Mouse (Mus musculus): ENCODE measurements at regions not wholly inside any gene's neighbourhood (a gene's known extent, or its start where the extent isn't known, plus 50 kb on each side); places are given as distances from the start of the nearest gene placed in this dataset.

DNA sequence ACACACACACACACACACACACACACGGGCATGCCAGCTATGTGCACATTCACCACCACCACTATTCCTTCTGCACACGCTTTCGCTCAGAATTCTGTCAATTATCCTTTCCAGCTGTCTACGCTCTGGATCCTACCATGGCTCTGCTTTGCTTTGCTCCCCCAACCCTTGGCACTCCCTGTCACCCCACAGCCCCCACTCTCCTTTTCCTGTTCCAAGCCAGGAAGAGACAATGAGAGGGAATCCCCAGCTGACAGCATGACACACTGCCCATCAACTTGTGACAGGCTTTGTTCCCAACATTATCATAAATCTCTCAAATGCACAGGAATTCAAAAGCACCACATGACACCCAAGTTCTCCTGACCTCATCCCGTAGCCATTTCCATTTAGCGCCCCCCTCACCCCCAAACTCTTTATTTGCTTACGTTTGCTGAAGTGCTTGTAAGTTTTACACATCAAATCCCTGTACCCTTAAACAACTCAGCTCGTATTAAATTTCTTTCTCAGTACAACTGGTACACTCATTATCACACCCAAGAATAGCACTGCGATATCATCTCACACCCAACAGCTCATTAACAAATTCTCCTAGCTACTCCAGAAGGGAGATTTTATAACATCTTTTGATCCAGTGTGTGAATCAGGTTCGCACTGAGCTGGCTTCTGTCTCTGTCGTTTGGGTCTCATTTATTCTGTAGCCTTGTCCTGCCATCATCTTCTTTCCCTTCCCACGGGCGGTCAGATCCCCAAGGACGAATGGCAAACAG is 140.3 kb downstream of the Ptpn20 start:
- H3K27ac ChIP-seq (ENCODE audit: poor library complexity, severe bottlenecking) = no peak overlapping the region
- H3K27me3 ChIP-seq (replicated peaks) = peaks cover 9% of the 10 kb centered on the region; the same call in 1 of the 2 replicates
- no peak overlapping the region for H3K4me2 ChIP-seq
- no peak overlapping the region for H3K4me3 ChIP-seq
- WGBS = 79% methylated on average over 14 of the region's 14 CpGs
- H3K36me3 ChIP-seq = no peaks in the 10 kb centered on the region
- H3K4me1 ChIP-seq (replicated peaks) = peaks cover 4% of the 10 kb centered on the region; the same call in 1 of the 2 replicates
- H3K9me3 ChIP-seq (replicated peaks) = no peaks in the 10 kb centered on the region; the same call in 1 of the 2 replicates
- ATAC-seq (ENCODE audit: insufficient number of reproducible peaks, low FRiP score) = no peak
- H3K9ac ChIP-seq = no peak overlapping the region

DNA sequence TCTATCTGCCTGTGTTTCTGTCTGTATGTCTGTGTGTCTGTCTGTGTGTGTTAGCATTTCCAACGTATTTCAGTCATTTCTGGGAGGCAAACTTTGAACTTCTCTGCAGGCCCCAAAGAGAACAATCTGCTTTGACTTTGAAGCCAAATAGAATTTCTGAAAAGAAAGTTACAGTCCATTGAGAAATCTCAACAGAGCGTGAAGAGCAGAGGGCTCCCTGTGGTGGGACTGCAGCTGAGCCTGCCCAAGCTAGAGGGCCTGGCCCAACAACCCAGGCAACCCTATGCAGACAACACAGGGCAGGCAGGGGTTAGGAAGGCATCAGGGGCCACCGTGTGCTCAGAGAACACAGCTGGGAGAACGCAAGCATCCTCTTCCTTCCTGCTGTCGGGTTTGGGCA is 143.7 kb downstream of the Ptpn20 start:
- no peak overlapping the region for H3K9ac ChIP-seq
- no peak overlapping the region for H3K27ac ChIP-seq (ENCODE audit: poor library complexity, severe bottlenecking)
- WGBS = 58% methylated on average over 5 of the region's 5 CpGs
- no peaks in the 10 kb centered on the region for H3K36me3 ChIP-seq
- ATAC-seq (ENCODE audit: insufficient number of reproducible peaks, low FRiP score) = no peak
- no peaks in the 10 kb centered on the region; the same call in 1 of the 2 replicates for H3K9me3 ChIP-seq (replicated peaks)
- peaks cover 9% of the 10 kb centered on the region; the same call in 1 of the 2 replicates for H3K27me3 ChIP-seq (replicated peaks)
- no peak overlapping the region for H3K4me3 ChIP-seq
- no peak overlapping the region for H3K4me2 ChIP-seq
- no peaks in the 10 kb centered on the region for H3K4me1 ChIP-seq (replicated peaks)

DNA sequence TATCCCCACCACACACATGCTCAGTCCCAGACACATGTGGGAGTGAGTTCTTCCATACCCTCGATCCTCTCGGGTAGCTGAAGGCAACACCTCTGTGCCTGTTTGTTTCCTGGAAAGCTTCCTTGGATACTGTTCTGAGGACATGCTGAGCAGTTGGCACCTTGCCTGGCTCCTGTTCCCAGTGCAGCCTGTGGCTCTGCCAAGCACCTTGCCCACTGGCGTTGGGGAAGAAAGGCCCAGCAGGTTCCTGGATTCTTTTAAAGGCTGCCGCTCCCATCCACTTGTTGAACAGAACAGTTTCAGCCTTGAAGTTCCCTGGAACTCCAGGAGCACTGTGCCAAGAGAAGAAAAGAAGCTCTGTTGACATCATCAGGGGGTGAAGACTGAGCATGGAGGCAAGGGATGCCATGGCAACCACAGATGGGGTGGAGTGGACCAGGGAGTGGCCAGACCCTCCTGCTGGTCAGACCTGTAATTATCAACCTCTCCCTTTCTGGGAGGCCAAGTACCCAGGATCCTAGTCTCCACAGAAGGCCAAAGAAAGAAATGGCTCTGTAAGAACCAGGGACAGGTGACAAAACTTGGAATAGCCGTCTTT is 145.5 kb downstream of the Ptpn20 start:
- no peak overlapping the region for H3K9ac ChIP-seq
- 73% methylated on average over 5 of the region's 5 CpGs for WGBS
- H3K27ac ChIP-seq (ENCODE audit: poor library complexity, severe bottlenecking) = no peak overlapping the region
- peaks cover 9% of the 10 kb centered on the region; the same call in 1 of the 2 replicates for H3K27me3 ChIP-seq (replicated peaks)
- H3K4me3 ChIP-seq = no peak overlapping the region
- H3K9me3 ChIP-seq (replicated peaks) = no peaks in the 10 kb centered on the region; the same call in 1 of the 2 replicates
- no peaks in the 10 kb centered on the region for H3K36me3 ChIP-seq
- no peak overlapping the region for H3K4me2 ChIP-seq
- no peaks in the 10 kb centered on the region for H3K4me1 ChIP-seq (replicated peaks)
- ATAC-seq (ENCODE audit: insufficient number of reproducible peaks, low FRiP score) = no peak

DNA sequence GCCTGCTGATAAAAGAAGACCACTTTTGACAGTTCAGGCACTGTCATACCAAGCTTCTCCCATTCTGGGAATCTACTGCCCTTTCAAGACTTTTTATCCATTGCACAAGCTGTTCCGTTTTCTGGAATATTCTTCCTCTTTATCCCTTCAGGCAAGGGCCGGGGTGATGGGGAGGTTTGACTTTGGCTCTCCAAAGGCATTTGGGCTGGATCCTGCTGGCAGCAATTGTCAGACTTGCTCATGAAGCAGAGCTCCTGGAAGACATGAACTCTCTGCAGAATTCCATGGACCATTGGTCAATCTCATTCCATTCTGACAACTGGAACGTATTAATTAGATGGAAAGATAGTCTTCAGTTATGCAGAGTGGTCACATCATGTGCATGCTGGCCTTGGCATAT is 146.6 kb downstream of the Ptpn20 start:
- Histone ChIP-seq H3K27ac (ENCODE audit: poor library complexity, severe bottlenecking) (no peak overlapping the region), H3K9ac (no peak overlapping the region), H3K4me3 (no peak overlapping the region), H3K4me2 (no peak overlapping the region), H3K9me3 (replicated peaks) (no peaks in the 10 kb centered on the region), H3K4me1 (replicated peaks) (no peaks in the 10 kb centered on the region), H3K36me3 (no peaks in the 10 kb centered on the region), H3K27me3 (replicated peaks) (0 out of 2 replicates have a peak, but pooled peaks cover 4% of the 10 kb centered on the region)
- ATAC-seq (ENCODE audit: insufficient number of reproducible peaks, low FRiP score) = no peak
- WGBS = 76% methylated on average over 3 of the region's 3 CpGs

DNA sequence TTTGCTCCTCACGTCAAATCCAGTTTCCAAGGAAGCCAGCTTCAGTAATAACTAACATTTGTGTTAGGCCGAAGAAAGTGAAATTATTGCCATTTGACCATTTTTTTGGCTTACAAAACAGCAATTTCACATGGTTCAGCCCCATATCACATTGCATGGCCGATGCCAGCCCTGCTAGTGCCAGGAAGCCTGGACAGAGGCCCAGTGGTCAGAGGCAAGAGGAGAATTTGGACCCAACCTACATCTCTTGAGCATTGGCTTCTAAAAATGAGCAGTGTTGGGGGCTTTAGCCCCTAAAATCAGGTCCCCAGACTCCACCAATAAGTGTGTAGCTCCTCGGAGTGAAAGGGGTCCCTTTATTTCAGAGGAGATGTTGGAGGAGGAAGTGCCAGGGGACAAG is 157.2 kb downstream of the Ptpn20 start:
- no peaks in the 10 kb centered on the region for H3K36me3 ChIP-seq
- H3K27ac ChIP-seq (ENCODE audit: poor library complexity, severe bottlenecking) = no peak overlapping the region
- H3K4me1 ChIP-seq (replicated peaks) = no peaks in the 10 kb centered on the region
- 80% methylated on average over 4 of the region's 4 CpGs for WGBS
- H3K4me2 ChIP-seq = no peak overlapping the region
- H3K4me3 ChIP-seq = no peak overlapping the region
- no peaks in the 10 kb centered on the region for H3K9me3 ChIP-seq (replicated peaks)
- no peak overlapping the region for H3K9ac ChIP-seq
- ATAC-seq (ENCODE audit: insufficient number of reproducible peaks, low FRiP score) = no peak
- no peaks in the 10 kb centered on the region for H3K27me3 ChIP-seq (replicated peaks)

DNA sequence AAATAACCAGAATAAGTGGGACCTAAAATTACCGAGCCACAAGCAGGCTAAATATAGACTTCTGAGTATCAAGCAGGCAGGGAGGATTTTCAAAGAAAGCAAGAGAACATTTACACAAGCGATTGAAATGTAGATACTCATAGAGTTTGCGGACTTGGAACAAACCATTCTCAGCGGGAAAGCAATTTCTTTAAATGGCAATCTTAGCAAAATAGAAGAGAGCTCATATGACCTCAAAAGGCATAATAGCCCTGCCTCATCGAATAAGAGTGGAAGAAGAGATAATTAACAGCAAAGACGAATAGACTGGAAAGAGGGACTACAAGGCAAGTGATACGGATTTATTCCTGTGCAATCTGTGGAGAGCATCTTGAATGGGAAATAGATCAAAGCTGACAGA is 163.7 kb upstream of the Gdf10 start:
- peaks cover 6% of the 10 kb centered on the region for H3K9me3 ChIP-seq (replicated peaks)
- H3K4me3 ChIP-seq = no peak overlapping the region
- H3K36me3 ChIP-seq = no peaks in the 10 kb centered on the region
- 66% methylated on average over 7 of the region's 7 CpGs for WGBS
- no peak overlapping the region for H3K4me2 ChIP-seq
- H3K4me1 ChIP-seq (replicated peaks) = no peaks in the 10 kb centered on the region
- H3K27me3 ChIP-seq (replicated peaks) = no peaks in the 10 kb centered on the region
- no peak overlapping the region for H3K9ac ChIP-seq
- ATAC-seq (ENCODE audit: insufficient number of reproducible peaks, low FRiP score) = no peak
- H3K27ac ChIP-seq (ENCODE audit: poor library complexity, severe bottlenecking) = no peak overlapping the region

DNA sequence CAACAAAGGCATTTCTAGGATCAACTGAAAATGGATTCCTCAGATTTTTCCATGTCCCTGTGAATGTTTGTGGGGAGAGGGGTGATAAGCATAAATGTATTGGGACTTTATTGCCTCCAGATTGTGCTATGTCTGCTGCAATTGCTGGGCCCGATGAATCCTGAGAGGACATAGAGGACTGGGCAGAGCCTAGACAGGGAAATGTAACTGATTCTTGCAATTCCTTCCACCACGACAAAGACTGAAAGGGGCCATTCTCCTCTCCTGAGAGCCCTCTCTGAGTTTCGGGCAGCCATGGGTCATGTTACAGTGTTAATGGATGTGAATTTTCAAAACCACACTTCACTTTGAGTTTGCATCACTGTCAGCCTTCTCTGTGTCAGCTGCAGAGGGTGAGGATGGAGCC is 159.7 kb upstream of the Gdf10 start:
- no peak for ATAC-seq (ENCODE audit: insufficient number of reproducible peaks, low FRiP score)
- Histone ChIP-seq H3K4me3 (no peak overlapping the region), H3K9ac (no peak overlapping the region), H3K36me3 (no peaks in the 10 kb centered on the region), H3K4me2 (no peak overlapping the region), H3K27ac (ENCODE audit: poor library complexity, severe bottlenecking) (no peak overlapping the region), H3K9me3 (replicated peaks) (no peaks in the 10 kb centered on the region), H3K4me1 (replicated peaks) (no peaks in the 10 kb centered on the region), H3K27me3 (replicated peaks) (no peaks in the 10 kb centered on the region)
- WGBS = 66% methylated on average over 3 of the region's 3 CpGs

DNA sequence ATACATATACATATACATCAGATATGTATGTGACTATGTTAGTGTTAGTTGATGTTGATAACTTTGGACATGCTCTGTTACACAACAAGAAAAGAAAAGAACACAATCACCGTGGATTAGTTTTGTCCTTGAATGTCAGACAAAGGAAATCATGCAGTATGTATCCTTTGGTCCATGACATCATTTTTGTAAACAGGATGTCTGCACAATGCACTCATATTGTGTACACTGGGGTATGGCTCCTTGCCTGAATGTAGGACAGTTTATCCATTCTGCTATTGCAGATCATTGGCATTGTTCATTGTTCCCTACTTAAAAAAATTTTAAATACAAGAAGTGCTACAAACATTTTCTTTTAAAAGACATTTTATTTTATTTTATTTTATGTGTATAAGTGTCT is 157.6 kb upstream of the Gdf10 start:
- Histone ChIP-seq H3K4me2 (no peak overlapping the region), H3K4me3 (no peak overlapping the region), H3K27ac (ENCODE audit: poor library complexity, severe bottlenecking) (no peak overlapping the region), H3K36me3 (no peaks in the 10 kb centered on the region), H3K4me1 (replicated peaks) (no peaks in the 10 kb centered on the region), H3K9me3 (replicated peaks) (no peaks in the 10 kb centered on the region), H3K27me3 (replicated peaks) (no peaks in the 10 kb centered on the region), H3K9ac (no peak overlapping the region)
- ATAC-seq (ENCODE audit: insufficient number of reproducible peaks, low FRiP score) = no peak
- 68% methylated on average over 1 of the region's 1 CpGs for WGBS

DNA sequence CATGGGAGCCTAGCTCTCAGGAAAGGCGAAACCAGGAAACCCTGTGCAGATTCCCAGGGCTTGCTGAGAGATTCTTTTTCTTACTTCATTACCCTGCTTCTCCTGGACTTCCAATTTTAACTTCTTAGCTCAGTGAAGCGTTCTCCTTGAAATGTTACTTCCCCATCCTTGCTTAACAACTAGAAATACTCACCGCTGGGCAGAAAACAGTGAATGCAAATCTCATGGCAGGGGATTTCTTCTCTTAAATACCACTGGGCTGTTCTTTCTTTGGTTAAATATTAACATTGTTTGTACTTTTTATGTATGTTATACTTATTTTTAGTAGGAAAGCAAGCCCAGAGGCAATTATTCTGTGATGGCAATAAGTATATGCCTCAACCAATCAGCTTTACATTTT is 151.0 kb upstream of the Gdf10 start:
- Histone ChIP-seq H3K27ac (ENCODE audit: poor library complexity, severe bottlenecking) (no peak overlapping the region), H3K36me3 (no peaks in the 10 kb centered on the region), H3K27me3 (replicated peaks) (no peaks in the 10 kb centered on the region), H3K4me3 (no peak overlapping the region), H3K4me1 (replicated peaks) (no peaks in the 10 kb centered on the region), H3K9ac (no peak overlapping the region), H3K9me3 (replicated peaks) (no peaks in the 10 kb centered on the region), H3K4me2 (no peak overlapping the region)
- WGBS = 78% methylated on average over 3 of the region's 3 CpGs
- ATAC-seq (ENCODE audit: insufficient number of reproducible peaks, low FRiP score) = no peak

DNA sequence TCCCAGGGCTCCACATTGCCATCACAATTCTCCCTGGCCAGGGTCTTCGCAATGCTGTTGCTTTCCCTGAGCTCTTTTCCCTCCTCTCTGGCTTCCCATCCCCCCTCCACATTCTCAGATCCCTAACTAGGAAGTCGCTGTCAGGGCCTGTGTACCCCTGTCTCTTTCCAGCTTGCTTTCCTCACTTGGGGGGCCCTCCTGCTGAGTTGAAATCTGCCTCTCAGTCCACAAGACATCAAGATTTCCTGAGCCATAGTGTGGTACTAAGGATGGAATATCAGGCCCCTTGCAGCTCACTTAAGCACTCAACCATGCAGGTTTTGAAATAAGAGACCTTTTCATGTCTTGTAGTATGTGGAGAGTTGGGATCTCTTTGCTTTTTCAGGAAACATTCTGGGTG is 133.8 kb upstream of the Gdf10 start:
- Histone ChIP-seq H3K9me3 (replicated peaks) (no peaks in the 10 kb centered on the region), H3K27me3 (replicated peaks) (peaks cover 11% of the 10 kb centered on the region), H3K4me1 (replicated peaks) (no peaks in the 10 kb centered on the region), H3K4me2 (no peak overlapping the region), H3K36me3 (no peaks in the 10 kb centered on the region), H3K4me3 (no peak overlapping the region), H3K9ac (no peak overlapping the region), H3K27ac (ENCODE audit: poor library complexity, severe bottlenecking) (no peak overlapping the region)
- no peak for ATAC-seq (ENCODE audit: insufficient number of reproducible peaks, low FRiP score)
- 27% methylated on average over 2 of the region's 2 CpGs for WGBS

DNA sequence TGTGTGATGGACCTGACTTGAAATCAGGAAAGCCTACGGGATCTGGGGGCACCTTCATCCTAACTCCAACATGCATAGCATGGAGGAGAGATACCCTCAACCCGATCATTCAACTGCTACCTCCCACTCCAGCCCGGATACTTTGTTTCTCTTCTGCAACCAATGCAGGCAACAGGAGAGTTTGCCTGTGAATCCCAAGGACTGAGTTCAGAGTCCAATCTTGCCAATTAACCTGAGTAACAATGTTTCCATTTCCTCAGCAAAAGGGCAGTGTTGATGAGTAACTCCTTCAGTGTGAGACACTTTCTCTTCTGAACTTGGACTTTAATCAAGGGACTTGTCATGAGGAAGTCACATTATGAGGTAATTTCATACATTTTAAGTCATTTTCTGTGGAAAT is 129.1 kb upstream of the Gdf10 start:
- no peaks in the 10 kb centered on the region for H3K9me3 ChIP-seq (replicated peaks)
- WGBS = 68% methylated on average over 3 of the region's 3 CpGs
- no peak overlapping the region for H3K9ac ChIP-seq
- ATAC-seq (ENCODE audit: insufficient number of reproducible peaks, low FRiP score) = no peak
- H3K4me1 ChIP-seq (replicated peaks) = no peaks in the 10 kb centered on the region
- peaks cover 14% of the 10 kb centered on the region for H3K27me3 ChIP-seq (replicated peaks)
- H3K4me2 ChIP-seq = no peak overlapping the region
- no peaks in the 10 kb centered on the region for H3K36me3 ChIP-seq
- no peak overlapping the region for H3K27ac ChIP-seq (ENCODE audit: poor library complexity, severe bottlenecking)
- no peak overlapping the region for H3K4me3 ChIP-seq

All from heart, embryonic 12.5 days (tissue).